Mouse (Mus musculus): ENCODE results near the gene AI987944.
A peak's percentile ranks its signal among the peaks of the same experiment; 100 is the strongest.

AI987944 gene

DNA sequence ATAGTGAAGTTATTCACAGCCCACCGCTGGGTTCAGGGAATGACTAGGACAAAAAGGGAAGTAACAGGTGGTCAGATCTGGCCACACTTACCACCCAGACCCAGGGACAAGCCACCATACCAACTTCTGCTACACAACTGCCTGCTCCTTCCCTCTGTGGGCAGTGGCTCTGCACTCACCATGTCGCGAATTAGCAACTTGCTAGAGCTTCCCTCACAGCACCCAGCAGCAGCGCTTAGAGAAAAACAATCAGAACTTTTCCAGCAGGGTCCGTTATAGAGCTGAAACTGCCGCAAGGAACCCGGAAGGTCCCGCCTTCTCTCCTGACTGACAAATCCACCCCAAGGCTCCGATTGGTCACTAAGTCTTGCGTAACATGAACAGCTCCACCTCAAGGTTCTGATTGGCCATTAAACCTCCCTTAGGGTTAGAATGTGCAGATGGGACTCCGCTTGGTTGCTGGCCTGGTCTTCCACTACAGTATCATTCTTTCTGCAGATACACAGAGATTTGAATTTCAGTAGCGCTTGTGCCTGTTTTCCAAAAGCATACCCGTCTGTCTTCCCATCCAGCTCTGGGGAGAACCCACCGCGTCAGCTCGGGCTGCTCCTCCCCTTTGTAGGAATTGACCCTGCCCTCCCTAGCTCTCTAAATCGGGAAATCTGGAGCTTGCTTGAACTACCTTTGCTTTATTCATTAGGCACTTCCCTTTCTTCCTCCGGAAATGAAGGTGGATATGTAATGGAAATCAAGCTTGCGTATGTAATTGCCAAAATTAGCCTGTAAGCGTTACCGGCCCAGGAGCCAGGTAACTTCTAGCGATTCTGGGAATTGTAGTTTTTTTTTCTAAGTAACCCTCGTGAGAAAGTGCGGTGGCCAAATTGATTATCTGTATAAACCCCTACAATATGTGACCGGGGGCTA is at the start of gene AI987944:
Gene AI987944 (minus strand): TSS at position 332 of the 924 bp plus-strand sequence.
- DNase-seq (ENCODE audit: low spot score): peak; percentile 92

DNA sequence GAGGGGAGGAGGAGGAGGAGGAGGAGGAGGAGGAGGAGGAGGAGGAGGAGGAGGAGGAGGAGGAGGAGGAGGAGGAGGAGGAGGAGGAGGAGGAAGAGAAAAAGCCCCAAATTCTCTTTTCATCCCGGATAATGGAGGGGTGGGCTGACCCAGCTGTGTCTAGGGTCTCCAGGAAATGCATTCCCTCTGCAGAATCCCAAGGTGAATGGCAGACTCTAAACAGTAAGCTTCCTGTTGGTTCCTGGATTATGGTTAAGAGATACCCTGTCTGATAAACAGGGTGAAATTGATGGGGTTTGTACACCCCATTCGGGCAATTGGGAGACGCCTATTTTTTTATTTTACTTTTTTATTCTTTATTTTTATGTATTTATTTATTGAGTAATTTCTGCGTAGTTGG is 951 bp upstream of the AI987944 start:
- no peak for DNase-seq (ENCODE audit: low spot score)

All from lung, postnatal 25 days (tissue).